Mouse (Mus musculus) hindbrain, embryonic 14.5 days (tissue): ENCODE measurements around the gene Nlrc5. TPM values are rescaled to one million over a fixed set of nuclear protein-coding genes. Genes with fewer than 3 reads are reported as not detected.
"Not testable (repeated sequence)": the region's sequence is repeated elsewhere in the genome, so short reads cannot be mapped to it uniquely, and the experiment has no call there.

Experiments used
- ATAC-seq: fragments of 200-750 bp; cut with Nextera tagmentation; 2 replicates; pipeline ENCODE4 v1.8.0; 2017; ENCODE audit warnings: moderate number of reproducible peaks, mild to moderate bottlenecking, moderate TSS enrichment, moderate library complexity; ENCODE audit not compliant: low FRiP score
- DNase-seq: peaks from one replicate; pipeline ENCODE4 v3.0.0-alpha.2; 2015; ENCODE audit warnings: low spot score
- H3K27ac ChIP-seq: fragments of 300-500 bp; sonication (generic); 2 replicates; pipeline ENCODE4 v1.5.1; 2014; ENCODE audit warnings: mild to moderate bottlenecking, moderate library complexity
- H3K27me3 ChIP-seq: fragments of 300-500 bp; sonication (generic); 2 replicates; pipeline ENCODE4 v1.6.1; 2014; ENCODE audit warnings: mild to moderate bottlenecking, low read length, mixed read lengths; ENCODE audit not compliant: control insufficient read depth, insufficient read depth
- H3K36me3 ChIP-seq: fragments of 300-500 bp; sonication (generic); replicated peaks from 2 replicates; pipeline ENCODE4 v1.6.1; 2014; ENCODE audit not compliant: control insufficient read depth, insufficient read depth
- H3K4me1 ChIP-seq: fragments of 300-500 bp; sonication (generic); replicated peaks from 2 replicates; pipeline ENCODE4 v1.6.1; 2014; ENCODE audit warnings: antibody characterized with exemption, low read length, mixed read lengths; ENCODE audit not compliant: control insufficient read depth, insufficient read depth
- H3K4me2 ChIP-seq: fragments of 300-500 bp; sonication (generic); replicated peaks from 2 replicates; pipeline ENCODE4 v1.6.1; 2014; ENCODE audit warnings: mild to moderate bottlenecking, moderate library complexity
- H3K4me3 ChIP-seq: fragments of 300-500 bp; sonication (generic); replicated peaks from 2 replicates; pipeline ENCODE4 v1.5.1; 2014; ENCODE audit warnings: mild to moderate bottlenecking, low read length
- H3K9ac ChIP-seq: fragments of 300-500 bp; sonication (generic); 2 replicates; pipeline ENCODE4 v1.6.1; 2014
- H3K9me3 ChIP-seq: fragments of 300-500 bp; sonication (generic); 2 replicates; pipeline ENCODE4 v1.6.1; 2016; ENCODE audit warnings: low read length; ENCODE audit not compliant: control insufficient read depth
- WGBS: fragments of 180-500 bp; shearing (Covaris S2); extraction: QIAGEN DNeasy Blood & Tissue Kit; methylation state at CpG from one replicate; pipeline ENCODE4 v1.1.7; 2014; 5-methylcytosine and 5-hydroxymethylcytosine counted together
- polyA plus RNA-seq: library from polyadenylated mRNA; unstranded; fragments of >200 nt; fragmentation: Nextera tagmentation; extraction: Ambion mirVana; gene quantifications from 2 replicates; pipeline ENCODE4 v1.2.1, GENCODE M21; 2014

The Nlrc5 gene
- polyA plus RNA-seq, 1 experiment from 2014 or later, result 0.31 TPM

GRCm38 (mm10) chr8:94392648-94393047, 41.5 kb upstream of the Nlrc5 start:
- Histone ChIP-seq H3K4me1 (peaks cover 9% of the 10 kb centered on the region), H3K27me3 (no peaks in the 10 kb centered on the region), H3K4me2 (no peak overlapping the region), H3K36me3 (peaks cover 71% of the 10 kb centered on the region), H3K27ac (no peak overlapping the region), H3K9me3 (no peaks in the 10 kb centered on the region), H3K4me3 (no peak overlapping the region), H3K9ac (no peak overlapping the region)
- ATAC-seq, result no peak
- WGBS, result 84% methylated on average over 6 of the region's 6 CpGs
- DNase-seq, result no peak

DNA sequence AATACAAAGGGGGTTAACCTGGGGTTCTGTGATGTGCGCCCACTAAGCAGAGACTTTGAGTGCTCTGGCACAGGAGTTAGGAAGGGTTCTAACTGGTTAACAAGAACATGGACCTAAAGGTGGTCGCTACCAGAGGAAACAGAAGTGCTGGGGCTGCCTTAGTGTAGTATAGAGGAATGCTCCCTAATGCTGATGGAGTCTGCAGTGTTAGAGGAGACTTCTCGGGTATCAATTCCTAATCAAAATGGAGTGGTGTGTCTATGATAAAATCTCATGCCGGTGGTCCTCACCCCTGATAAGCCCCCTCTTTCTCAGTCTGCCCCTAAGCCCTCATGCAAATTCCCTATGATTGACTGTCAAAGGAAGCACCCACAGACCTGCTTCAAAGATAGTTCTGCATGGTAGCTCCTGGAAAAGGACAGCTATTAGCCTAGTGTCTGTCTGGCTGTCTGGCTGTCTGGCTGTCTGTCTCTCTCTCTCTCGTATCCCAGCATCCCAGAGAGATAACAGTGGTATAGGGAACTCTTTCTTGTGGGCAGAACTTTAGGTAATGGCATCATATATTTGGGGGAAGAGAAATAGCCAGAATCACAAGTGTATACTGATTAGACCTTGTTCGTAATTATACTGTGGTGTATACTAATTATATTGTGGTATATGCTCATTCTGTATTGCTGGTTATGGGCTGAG, 38.2 kb upstream of the Nlrc5 start:
- Histone ChIP-seq H3K27ac (no peak overlapping the region), H3K9me3 (no peaks in the 10 kb centered on the region), H3K4me1 (no peaks in the 10 kb centered on the region), H3K36me3 (peaks cover 57% of the 10 kb centered on the region), H3K27me3 (no peaks in the 10 kb centered on the region), H3K9ac (no peak overlapping the region), H3K4me3 (no peak overlapping the region), H3K4me2 (no peak overlapping the region)
- 93% methylated on average over 6 of the region's 6 CpGs for WGBS
- DNase-seq (no peak), ATAC-seq (no peak)

GRCm38 (mm10) chr8:94396964-94397657, 37.0 kb upstream of the Nlrc5 start:
- H3K4me3 ChIP-seq, result no peak overlapping the region
- DNase-seq (peak; percentile 55), ATAC-seq (no peak)
- no peak overlapping the region for H3K27ac ChIP-seq
- WGBS, result 70% methylated on average over 11 of the region's 11 CpGs
- no peaks in the 10 kb centered on the region for H3K27me3 ChIP-seq
- H3K4me2 ChIP-seq, result no peak overlapping the region
- no peaks in the 10 kb centered on the region for H3K4me1 ChIP-seq
- peaks cover 46% of the 10 kb centered on the region for H3K36me3 ChIP-seq
- no peak overlapping the region for H3K9ac ChIP-seq
- H3K9me3 ChIP-seq, result no peaks in the 10 kb centered on the region

- 83% methylated on average over 6 of the region's 6 CpGs for WGBS
- DNase-seq, result no peak
- H3K9ac ChIP-seq, result no peak overlapping the region
- peaks cover 32% of the 10 kb centered on the region for H3K36me3 ChIP-seq
- H3K4me2 ChIP-seq, result no peak overlapping the region
- H3K27me3 ChIP-seq, result no peaks in the 10 kb centered on the region
- no peaks in the 10 kb centered on the region for H3K9me3 ChIP-seq
- no peak overlapping the region for H3K27ac ChIP-seq
- no peak for ATAC-seq
- H3K4me3 ChIP-seq, result no peak overlapping the region
- no peaks in the 10 kb centered on the region for H3K4me1 ChIP-seq
Observed at GRCm38 (mm10) chr8:94398587-94398986, 35.6 kb upstream of the Nlrc5 start.

DNA sequence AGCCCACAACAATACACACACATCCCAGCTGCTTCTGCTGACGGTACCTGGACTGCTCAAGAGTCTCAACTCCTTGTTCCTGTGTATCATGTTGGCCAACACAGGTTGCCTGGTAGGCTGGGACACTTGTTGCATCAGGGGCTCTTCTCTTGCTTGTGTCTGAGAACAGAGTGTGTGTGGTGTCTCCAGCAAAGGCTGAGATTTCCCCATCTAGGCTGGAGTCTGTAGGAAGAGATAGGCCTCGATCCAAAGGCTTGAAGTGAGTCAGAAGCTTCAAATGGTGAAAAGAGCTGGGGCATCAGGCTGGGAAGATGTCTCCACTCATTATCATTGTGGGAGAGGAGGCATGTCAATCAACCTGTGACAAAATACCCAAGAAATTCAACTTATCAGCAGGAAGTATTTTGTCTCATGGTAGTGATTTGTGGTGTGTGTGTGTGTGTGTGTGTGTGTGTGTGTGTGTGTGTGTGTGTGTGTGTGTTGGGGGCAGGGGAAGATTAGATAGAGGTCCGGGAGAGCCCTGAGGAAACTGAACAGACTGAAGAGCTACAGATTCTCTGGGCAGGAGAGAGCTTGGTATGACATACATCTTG, 34.7 kb upstream of the Nlrc5 start:
- Histone ChIP-seq H3K9me3 (no peaks in the 10 kb centered on the region), H3K4me1 (no peaks in the 10 kb centered on the region), H3K36me3 (peaks cover 24% of the 10 kb centered on the region), H3K4me3 (no peak overlapping the region), H3K27ac (no peak overlapping the region), H3K27me3 (no peaks in the 10 kb centered on the region), H3K4me2 (no peak overlapping the region), H3K9ac (no peak overlapping the region)
- DNase-seq, result no peak
- no peak for ATAC-seq
- 86% methylated on average over 3 of the region's 3 CpGs for WGBS

DNA sequence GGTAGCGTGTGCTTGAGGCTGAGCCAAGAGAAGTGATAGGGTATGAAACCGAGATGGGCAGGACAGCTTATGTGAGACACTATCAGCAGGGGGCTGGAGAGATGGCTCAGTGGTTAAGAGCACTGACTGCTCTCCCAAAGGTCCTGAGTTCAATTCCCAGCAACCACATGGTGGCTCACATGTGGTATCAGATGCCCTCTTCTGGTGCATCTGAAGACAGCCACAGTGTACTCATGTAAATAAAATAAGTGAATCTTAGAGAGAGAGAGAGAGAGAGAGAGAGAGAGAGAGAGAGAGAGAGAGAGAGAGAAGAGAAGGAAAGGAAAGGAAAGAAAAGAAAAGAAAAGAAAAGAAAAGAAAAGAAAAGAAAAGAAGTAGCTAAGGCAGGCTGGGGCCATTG, 34.2 kb upstream of the Nlrc5 start:
- H3K27me3 ChIP-seq, DNase-seq, H3K4me1 ChIP-seq, ATAC-seq, H3K9me3 ChIP-seq, H3K4me2 ChIP-seq, H3K4me3 ChIP-seq, H3K27ac ChIP-seq, H3K9ac ChIP-seq: not testable (repeated sequence)
- WGBS, result 90% methylated on average over 2 of the region's 2 CpGs
- peaks cover 19% of the 10 kb centered on the region for H3K36me3 ChIP-seq

- Histone ChIP-seq H3K36me3 (no peaks in the 10 kb centered on the region), H3K4me2 (no peak overlapping the region), H3K9me3 (no peaks in the 10 kb centered on the region), H3K9ac (no peak overlapping the region), H3K27me3 (no peaks in the 10 kb centered on the region), H3K4me1 (no peaks in the 10 kb centered on the region), H3K27ac (no peak overlapping the region), H3K4me3 (no peak overlapping the region)
- ATAC-seq (no peak), DNase-seq (no peak)
- WGBS, result 72% methylated on average over 8 of the region's 8 CpGs
Observed at GRCm38 (mm10) chr8:94408443-94409080, 25.6 kb upstream of the Nlrc5 start.

DNA sequence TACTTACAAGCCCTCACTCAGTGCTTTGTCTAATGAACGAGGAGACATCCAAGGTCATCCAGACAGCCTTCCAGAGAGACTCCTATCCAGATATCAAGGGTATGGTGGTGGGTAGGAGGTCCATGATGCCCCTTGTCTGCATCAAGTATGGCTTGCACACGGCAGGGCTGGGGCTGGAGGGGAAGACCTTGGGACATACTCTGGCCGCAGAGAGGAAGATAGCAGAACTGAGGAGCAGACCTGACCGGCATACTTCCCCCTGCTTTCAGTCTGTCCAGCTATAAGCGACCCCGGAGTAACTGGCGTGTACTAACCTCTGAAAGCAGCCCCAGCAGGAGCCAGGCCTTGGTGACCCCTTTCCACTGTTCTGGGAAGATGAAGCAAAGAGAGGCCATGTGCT, 24.6 kb upstream of the Nlrc5 start:
- no peak overlapping the region for H3K4me3 ChIP-seq
- 80% methylated on average over 7 of the region's 7 CpGs for WGBS
- no peak for DNase-seq
- no peak overlapping the region for H3K9ac ChIP-seq
- no peaks in the 10 kb centered on the region for H3K36me3 ChIP-seq
- H3K9me3 ChIP-seq, result no peaks in the 10 kb centered on the region
- H3K27ac ChIP-seq, result no peak overlapping the region
- H3K27me3 ChIP-seq, result no peaks in the 10 kb centered on the region
- H3K4me2 ChIP-seq, result no peak overlapping the region
- no peak for ATAC-seq
- no peaks in the 10 kb centered on the region for H3K4me1 ChIP-seq

GRCm38 (mm10) chr8:94412518-94412917, 21.6 kb upstream of the Nlrc5 start:
- Histone ChIP-seq H3K27ac (no peak overlapping the region), H3K27me3 (no peaks in the 10 kb centered on the region), H3K4me3 (no peak overlapping the region), H3K4me1 (no peaks in the 10 kb centered on the region), H3K4me2 (no peak overlapping the region), H3K36me3 (no peaks in the 10 kb centered on the region), H3K9me3 (no peaks in the 10 kb centered on the region), H3K9ac (no peak overlapping the region)
- DNase-seq (no peak), ATAC-seq (no peak)
- WGBS, result 89% methylated on average over 6 of the region's 6 CpGs
